Comparison of ENCODE assay signal across 15 mouse cellular contexts in the genomic region with DNA sequence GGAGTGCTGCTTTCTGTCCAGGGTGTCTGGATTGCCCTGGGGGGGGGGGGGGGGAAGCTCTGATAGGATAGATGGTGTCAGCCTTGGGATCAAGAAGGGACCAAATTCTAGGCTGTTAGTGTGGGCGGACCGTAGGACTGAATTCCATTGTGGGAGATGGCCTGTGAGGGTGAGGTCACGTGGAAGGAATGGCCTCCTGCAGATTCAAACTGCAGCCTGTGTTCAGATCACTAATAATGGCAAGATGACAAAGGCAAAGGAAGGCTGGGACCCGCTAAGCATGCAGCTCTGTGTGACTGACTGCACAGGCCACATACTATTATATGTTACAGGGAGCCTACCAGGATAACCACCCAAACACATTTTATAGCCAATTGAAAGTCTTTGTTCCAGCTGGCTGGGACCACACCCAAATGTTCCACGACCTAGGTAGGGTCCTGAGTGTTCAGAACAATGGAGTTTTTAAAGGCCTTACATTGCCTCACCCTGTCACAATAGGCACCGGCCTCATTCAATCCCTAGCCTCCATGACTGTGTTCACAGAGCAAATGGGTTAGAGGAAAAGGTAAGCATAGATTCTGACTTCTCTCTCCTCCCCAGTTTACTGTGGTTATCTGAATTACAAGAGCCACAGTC. TPM values are rescaled to one million over a fixed set of nuclear protein-coding genes. Genes with fewer than 3 reads are reported as not detected.
DNase-seq lines count a peak whose midpoint lies in the region; ATAC-seq and TF ChIP-seq lines count a peak whose summit lies in the region.
"Had no signal": no experiment of that assay in that cellular context is flagged by ENCODE, and none has a peak within 500 bp of the region (broad histone marks: within the 10 kb centered on the region; RNA-seq: fewer than 3 reads in every experiment).

No protein-coding gene starts in this region.

- POLR2A ChIA-PET in Patski (lab: Charles Lee), result no interaction called here

- no peaks in the 10 kb centered on the region for H3K27me3 ChIP-seq in hindbrain, embryonic 10.5 days (ENCODE audit: insufficient read depth, poor library complexity, severe bottlenecking)
- no peaks in the 10 kb centered on the region for H3K27me3 ChIP-seq in hindbrain, embryonic 14.5 days (ENCODE audit: control insufficient read depth, insufficient read depth, low read length)
- H3K27me3 ChIP-seq in E14TG2a.4 (ENCODE audit: insufficient read depth, low read length) (no peaks in the 10 kb centered on the region), Patski (no peaks in the 10 kb centered on the region)
- H3K27me3 ChIP-seq in hindbrain, embryonic 12.5 days, result no peaks in the 10 kb centered on the region
- H3K27me3 ChIP-seq: forebrain, embryonic 13.5 days had no signal

- no peak overlapping the region for H3K9ac ChIP-seq in hindbrain, embryonic 14.5 days
- H3K9ac ChIP-seq in hindbrain, embryonic 12.5 days, result no peak overlapping the region
- H3K9ac ChIP-seq: forebrain, embryonic 13.5 days; liver, postnatal 0 days had no signal

- peak; percentile 64 for DNase-seq in hindbrain, embryonic 10.5 days (ENCODE audit: low spot score)
- no peak for DNase-seq in hindbrain, embryonic 14.5 days (ENCODE audit: low spot score)
- DNase-seq in Patski (ENCODE audit: low read depth, low spot score), result no peak
- no peak for DNase-seq in lung, postnatal 10 days
- no peak for DNase-seq in cerebellum, postnatal 25 days
- DNase-seq in cerebellum, postnatal 14 days, result no peak
- DNase-seq: heart, postnatal 4 days; kidney, postnatal 25 days; liver, postnatal 0 days; thymus, postnatal 4 days had no signal

- H3K9me3 ChIP-seq in hindbrain, embryonic 10.5 days, result 0 out of 2 replicates have a peak, but pooled peaks cover 4% of the 10 kb centered on the region
- no peaks in the 10 kb centered on the region for H3K9me3 ChIP-seq in hindbrain, embryonic 14.5 days (ENCODE audit: control insufficient read depth, low read length)
- no peaks in the 10 kb centered on the region for H3K9me3 ChIP-seq in E14TG2a.4 (ENCODE audit: low read length)
- H3K9me3 ChIP-seq in hindbrain, embryonic 12.5 days (replicated peaks), result no peaks in the 10 kb centered on the region
- H3K9me3 ChIP-seq: forebrain, embryonic 13.5 days had no signal

- CTCF ChIA-PET in Patski (lab: Charles Lee), result no interaction called here

- TF ChIP-seq CTCF in E14TG2a.4 (conservative IDR thresholded peaks at IDR 0.05; ENCODE audit: low read length) (no peak), Patski (IDR thresholded peaks at IDR 0.05) (no peak)

- H3K4me3 ChIP-seq in hindbrain, embryonic 10.5 days, result no peak overlapping the region
- no peak overlapping the region for H3K4me3 ChIP-seq in hindbrain, embryonic 14.5 days (replicated peaks; ENCODE audit: low read length)
- peak overlapping the region; percentile 30 for H3K4me3 ChIP-seq in E14TG2a.4 (replicated peaks; ENCODE audit: low read length)
- no peak overlapping the region for H3K4me3 ChIP-seq in hindbrain, embryonic 12.5 days
- H3K4me3 ChIP-seq: forebrain, embryonic 13.5 days had no signal

- 25% methylated on average over 6 of the region's 6 CpGs for WGBS in hindbrain, embryonic 10.5 days
- 21% methylated on average over 6 of the region's 6 CpGs for WGBS in hindbrain, embryonic 14.5 days
- whole genome bisulfite sequencing in hindbrain, embryonic 12.5 days, result 19% methylated on average over 6 of the region's 6 CpGs

- H3K36me3 ChIP-seq in hindbrain, embryonic 10.5 days, result no peaks in the 10 kb centered on the region
- no peaks in the 10 kb centered on the region for H3K36me3 ChIP-seq in hindbrain, embryonic 14.5 days (replicated peaks; ENCODE audit: control insufficient read depth, insufficient read depth)
- no peaks in the 10 kb centered on the region for H3K36me3 ChIP-seq in E14TG2a.4 (ENCODE audit: insufficient read depth, low read length)
- no peaks in the 10 kb centered on the region for H3K36me3 ChIP-seq in hindbrain, embryonic 12.5 days

- H3K4me1 ChIP-seq in hindbrain, embryonic 10.5 days (replicated peaks), result peaks cover 46% of the 10 kb centered on the region
- H3K4me1 ChIP-seq in hindbrain, embryonic 14.5 days (replicated peaks; ENCODE audit: control insufficient read depth, insufficient read depth, low read length), result 0 out of 2 replicates have a peak, but pooled peaks cover 3% of the 10 kb centered on the region
- H3K4me1 ChIP-seq in E14TG2a.4 (replicated peaks; ENCODE audit: low read depth, low read length), result peaks cover 83% of the 10 kb centered on the region
- H3K4me1 ChIP-seq in hindbrain, embryonic 12.5 days, result peaks cover 19% of the 10 kb centered on the region

- ATAC-seq in hindbrain, embryonic 14.5 days (ENCODE audit: low FRiP score), result no peak
- ATAC-seq in Patski, result peak; percentile 53
- 0 out of 2 replicates have a peak, but pooled peaks have one; percentile 30 for ATAC-seq in hindbrain, embryonic 12.5 days (ENCODE audit: low FRiP score)
- ATAC-seq: activated CD4-positive, CD25-positive, alpha-beta regulatory T cell, adult 4 months; liver, postnatal 0 days had no signal

- in situ Hi-C loops in Patski (cut with MboI; ENCODE audit: low pct_unique_long_range_greater_than_20kb), result loop anchor here (5.0 kb wide), 2 partner anchors 109 to 299 kb away; partner anchors contain the start of gene Smg7

- H3K27ac ChIP-seq in hindbrain, embryonic 10.5 days, result peak overlapping the region; percentile 83
- H3K27ac ChIP-seq in hindbrain, embryonic 14.5 days, result no peak overlapping the region
- H3K27ac ChIP-seq in hindbrain, embryonic 12.5 days, result peak overlapping the region; percentile 55; the same call in 1 of the 2 replicates
- H3K27ac ChIP-seq: forebrain, embryonic 13.5 days had no signal

- H3K4me2 ChIP-seq in hindbrain, embryonic 14.5 days (replicated peaks), result no peak overlapping the region
- H3K4me2 ChIP-seq in hindbrain, embryonic 12.5 days (replicated peaks), result no peak overlapping the region

RNA-seq across cellular contexts. Expression of gene Ncf2, which starts 6.4 kb away (rescaled TPM):
- polyA plus RNA-seq in hindbrain, embryonic 10.5 days (2016; fragmentation: Nextera tagmentation; extraction: Ambion mirVana), result 2.5 and 4.2 TPM in 2 replicates
- polyA plus RNA-seq in hindbrain, embryonic 14.5 days (2014; fragmentation: Nextera tagmentation; extraction: Ambion mirVana), result 2.2 and 3.6 TPM in 2 replicates
- polyA plus RNA-seq in Patski (2021), result 0.18 TPM
- polyA plus RNA-seq in hindbrain, embryonic 12.5 days (2016; fragmentation: Nextera tagmentation; extraction: Ambion mirVana), result 2.3 and 2.9 TPM in 2 replicates

RNA-seq across cellular contexts. Expression of gene Arpc5, which starts 27.3 kb away (rescaled TPM):
- 231 and 256 TPM in 2 replicates for polyA plus RNA-seq in hindbrain, embryonic 10.5 days (2016; fragmentation: Nextera tagmentation; extraction: Ambion mirVana)
- 336 and 364 TPM in 2 replicates for polyA plus RNA-seq in hindbrain, embryonic 14.5 days (2014; fragmentation: Nextera tagmentation; extraction: Ambion mirVana)
- 127 TPM for polyA plus RNA-seq in Patski (2021)
- polyA plus RNA-seq in hindbrain, embryonic 12.5 days (2016; fragmentation: Nextera tagmentation; extraction: Ambion mirVana), result 310 and 335 TPM in 2 replicates

RNA-seq across cellular contexts. Expression of gene Rgl1, which starts 27.5 kb away (rescaled TPM):
- polyA plus RNA-seq in hindbrain, embryonic 10.5 days (2016; fragmentation: Nextera tagmentation; extraction: Ambion mirVana), result 27.1 and 28.9 TPM in 2 replicates
- 20.0 and 20.9 TPM in 2 replicates for polyA plus RNA-seq in hindbrain, embryonic 14.5 days (2014; fragmentation: Nextera tagmentation; extraction: Ambion mirVana)
- 51.6 TPM for polyA plus RNA-seq in Patski (2021)
- polyA plus RNA-seq in hindbrain, embryonic 12.5 days (2016; fragmentation: Nextera tagmentation; extraction: Ambion mirVana), result 23.9 and 24.7 TPM in 2 replicates

RNA-seq across cellular contexts. Expression of gene Apobec4, which starts 43.3 kb away (rescaled TPM):
- not detected in 2 replicates for polyA plus RNA-seq in hindbrain, embryonic 10.5 days (2016; fragmentation: Nextera tagmentation; extraction: Ambion mirVana)
- 0.20 TPM in 1 of 2 replicates, not detected in the other for polyA plus RNA-seq in hindbrain, embryonic 14.5 days (2014; fragmentation: Nextera tagmentation; extraction: Ambion mirVana)
- not detected for polyA plus RNA-seq in Patski (2021)
- polyA plus RNA-seq in hindbrain, embryonic 12.5 days (2016; fragmentation: Nextera tagmentation; extraction: Ambion mirVana), result not detected in 2 replicates
- polyA plus RNA-seq: activated CD4-positive, CD25-positive, alpha-beta regulatory T cell, adult 4 months; gonadal fat pad, adult 2 months; liver, postnatal 0 days had no signal
